ENCODE assay signal across 16 mouse cellular contexts in genomic region chr1:162531584-162531983, GRCm38 (mm10). TPM values are rescaled to one million over a fixed set of nuclear protein-coding genes. Genes with fewer than 3 reads are reported as not detected.
DNase-seq lines count a peak whose midpoint lies in the region; ATAC-seq and TF ChIP-seq lines count a peak whose summit lies in the region.
"Had no signal": no experiment of that assay in that cellular context is flagged by ENCODE, and none has a peak within 500 bp of the region (broad histone marks: within the 10 kb centered on the region; RNA-seq: fewer than 3 reads in every experiment).

No protein-coding gene starts in this region.

- 83% methylated on average over 4 of the region's 4 CpGs for WGBS in kidney, adult 2 months
- 71% methylated on average over 4 of the region's 4 CpGs for WGBS in kidney, embryonic 14.5 days
- 85% methylated on average over 4 of the region's 4 CpGs for WGBS in thymus, adult 2 months

- H3K4me1 ChIP-seq in kidney, adult 2 months (ENCODE audit: control insufficient read depth, insufficient read depth, low read length), result no peaks in the 10 kb centered on the region
- no peaks in the 10 kb centered on the region for H3K4me1 ChIP-seq in kidney, embryonic 14.5 days (ENCODE audit: control insufficient read depth, insufficient read depth, low read length)
- H3K4me1 ChIP-seq in thymus, adult 2 months (replicated peaks; ENCODE audit: control insufficient read depth, insufficient read depth, low read length), result no peaks in the 10 kb centered on the region
- H3K4me1 ChIP-seq: embryonic facial prominence, embryonic 12.5 days; forebrain, embryonic 12.5 days; midbrain, embryonic 10.5 days had no signal

- no peak overlapping the region for H3K4me2 ChIP-seq in kidney, embryonic 14.5 days (replicated peaks; ENCODE audit: low read depth, low read length)
- H3K4me2 ChIP-seq: embryonic facial prominence, embryonic 12.5 days; forebrain, embryonic 12.5 days had no signal

- H3K27ac ChIP-seq in kidney, adult 2 months (ENCODE audit: insufficient read depth, low read depth, low read length), result no peak overlapping the region
- no peak overlapping the region for H3K27ac ChIP-seq in kidney, embryonic 14.5 days (ENCODE audit: low read depth, low read length)
- H3K27ac ChIP-seq in thymus, adult 2 months (ENCODE audit: control insufficient read depth, insufficient read depth, low read length), result no peak overlapping the region
- H3K27ac ChIP-seq: embryonic facial prominence, embryonic 12.5 days; forebrain, embryonic 12.5 days; midbrain, embryonic 10.5 days had no signal

- TF ChIP-seq CTCF in kidney, adult 2 months (conservative IDR thresholded peaks at IDR 0.05; ENCODE audit: insufficient read depth, insufficient read length, low read depth, low read length), result peak; percentile 33; the same call in 1 of the 2 replicates
- TF ChIP-seq CTCF in thymus, adult 2 months (IDR thresholded peaks at IDR 0.05; ENCODE audit: borderline replicate concordance, control insufficient read depth, extremely low read depth, insufficient read depth, low read length, poor library complexity), result no peak

- H3K36me3 ChIP-seq in kidney, adult 2 months (ENCODE audit: control insufficient read depth, insufficient read depth, low read length), result peaks cover 3% of the 10 kb centered on the region
- H3K36me3 ChIP-seq in kidney, embryonic 14.5 days (ENCODE audit: control insufficient read depth, insufficient read depth, low read length), result peaks cover 33% of the 10 kb centered on the region
- peaks cover 11% of the 10 kb centered on the region for H3K36me3 ChIP-seq in thymus, adult 2 months (ENCODE audit: control insufficient read depth, insufficient read depth, low read length)

- peak; percentile 20 to 47 for DNase-seq in adrenal gland, adult (ENCODE audit: inconsistent age in 2 of 2, low spot score in 1 of 2)
- no peak for DNase-seq in adrenal gland, adult 18-20 months (ENCODE audit: low spot score in 2 of 2)
- no peak for DNase-seq in kidney, adult 2 months
- DNase-seq in thymus, postnatal 14 days, result peak; percentile 7
- DNase-seq in thymus, adult 2 months, result no peak
- DNase-seq in urinary bladder, adult 2 months (ENCODE audit: low spot score), result no peak
- DNase-seq: cerebellum, postnatal 14 days; gastrocnemius, postnatal 36 days; lung, adult 18-20 months; right cerebral cortex, postnatal 4 days; thymus, postnatal 36 days had no signal

- peaks cover 6% of the 10 kb centered on the region; the same call in 1 of the 2 replicates for H3K9me3 ChIP-seq in kidney, embryonic 14.5 days (ENCODE audit: control insufficient read depth, low read length)
- H3K9me3 ChIP-seq: forebrain, embryonic 12.5 days had no signal

- TF ChIP-seq POLR2A in kidney, adult 2 months (IDR thresholded peaks at IDR 0.05; ENCODE audit: low read depth, low read length), result no peak
- TF ChIP-seq POLR2A in thymus, adult 2 months (IDR thresholded peaks at IDR 0.05; ENCODE audit: control insufficient read depth, extremely low read depth, insufficient read depth, low read length, poor library complexity), result no peak

- no peak for ATAC-seq in kidney, embryonic 14.5 days (ENCODE audit: low FRiP score, low TSS enrichment)
- ATAC-seq in erythroid progenitor cell, adult 5-6 weeks (replicated peaks; ENCODE audit: low FRiP score, poor library complexity, severe bottlenecking), result no peak

- no peaks in the 10 kb centered on the region for H3K27me3 ChIP-seq in kidney, adult 2 months (replicated peaks; ENCODE audit: control insufficient read depth, insufficient read depth, low read length)
- H3K27me3 ChIP-seq in kidney, embryonic 14.5 days (ENCODE audit: control insufficient read depth, insufficient read depth, low read length), result no peaks in the 10 kb centered on the region
- H3K27me3 ChIP-seq in thymus, adult 2 months (ENCODE audit: control insufficient read depth, insufficient read depth, low read length), result no peaks in the 10 kb centered on the region
- H3K27me3 ChIP-seq: embryonic facial prominence, embryonic 12.5 days; forebrain, embryonic 12.5 days had no signal

- no peak overlapping the region for H3K9ac ChIP-seq in kidney, embryonic 14.5 days (ENCODE audit: low read depth, low read length)
- H3K9ac ChIP-seq: embryonic facial prominence, embryonic 12.5 days; forebrain, embryonic 12.5 days had no signal

- no peak overlapping the region for H3K4me3 ChIP-seq in kidney, adult 2 months (ENCODE audit: insufficient read depth, low read depth, low read length)
- no peak overlapping the region for H3K4me3 ChIP-seq in kidney, embryonic 14.5 days (ENCODE audit: low read length)
- H3K4me3 ChIP-seq in thymus, adult 2 months (ENCODE audit: control insufficient read depth, insufficient read depth, low read length), result no peak overlapping the region
- H3K4me3 ChIP-seq: embryonic facial prominence, embryonic 12.5 days; forebrain, embryonic 12.5 days; midbrain, embryonic 10.5 days had no signal

RNA-seq across cellular contexts. Expression of gene Mettl13, which starts 16.8 kb away (rescaled TPM):
- 10 to 100 TPM; 18.5 to 21.4 TPM for total RNA-seq in adrenal gland, adult 18-20 months (2021)
- polyA plus RNA-seq in kidney, adult 2 months (2012; rRNA removed), result 4.9 and 5.7 TPM in 2 replicates
- polyA plus RNA-seq in kidney, embryonic 14.5 days (2014; fragmentation: Nextera tagmentation; extraction: Ambion mirVana), result 9.8 and 19.3 TPM in 2 replicates
- 7.8 and 8.5 TPM in 2 replicates for polyA plus RNA-seq in thymus, adult 2 months (2012; rRNA removed)
- total RNA-seq in erythroid progenitor cell, adult 5-6 weeks (2015; ENCODE audit: low replicate concordance), result 1.4 and 2.5 TPM in 2 replicates
- total RNA-seq in erythroid progenitor cell, adult 5-6 weeks (2017; ENCODE audit: low replicate concordance), result 1.7 and 1.8 TPM in 2 replicates
- polyA plus RNA-seq in urinary bladder, adult 2 months (2012; rRNA removed), result 7.7 and 8.1 TPM in 2 replicates

RNA-seq across cellular contexts. Expression of gene Vamp4, which starts 38.7 kb away (rescaled TPM):
- total RNA-seq in adrenal gland, adult 18-20 months (2021), result 10 to 100 TPM; 38.4 to 40.7 TPM
- 11.4 and 11.6 TPM in 2 replicates for polyA plus RNA-seq in kidney, adult 2 months (2012; rRNA removed)
- polyA plus RNA-seq in kidney, embryonic 14.5 days (2014; fragmentation: Nextera tagmentation; extraction: Ambion mirVana), result 53.6 and 55.5 TPM in 2 replicates
- 20.7 and 21.4 TPM in 2 replicates for polyA plus RNA-seq in thymus, adult 2 months (2012; rRNA removed)
- total RNA-seq in erythroid progenitor cell, adult 5-6 weeks (2015; ENCODE audit: low replicate concordance), result 16.8 and 17.3 TPM in 2 replicates
- 0.15 and 9.0 TPM in 2 replicates for total RNA-seq in erythroid progenitor cell, adult 5-6 weeks (2017; ENCODE audit: low replicate concordance)
- 31.9 and 33.5 TPM in 2 replicates for polyA plus RNA-seq in urinary bladder, adult 2 months (2012; rRNA removed)

RNA-seq across cellular contexts. Expression of gene Dnm3, which starts 53.8 kb away (rescaled TPM):
- 10 to 100 TPM in 1 of 2 experiments, 1 to 10 TPM in 1; 8.6 to 15.4 TPM for total RNA-seq in adrenal gland, adult 18-20 months (2021)
- polyA plus RNA-seq in kidney, adult 2 months (2012; rRNA removed), result 6.5 and 8.2 TPM in 2 replicates
- polyA plus RNA-seq in kidney, embryonic 14.5 days (2014; fragmentation: Nextera tagmentation; extraction: Ambion mirVana), result 5.1 and 6.5 TPM in 2 replicates
- 1.1 TPM in 2 replicates for polyA plus RNA-seq in thymus, adult 2 months (2012; rRNA removed)
- total RNA-seq in erythroid progenitor cell, adult 5-6 weeks (2015; ENCODE audit: low replicate concordance), result not detected in 2 replicates
- not detected in 2 replicates for total RNA-seq in erythroid progenitor cell, adult 5-6 weeks (2017; ENCODE audit: low replicate concordance)
- polyA plus RNA-seq in urinary bladder, adult 2 months (2012; rRNA removed), result 4.2 and 5.2 TPM in 2 replicates

Comparison
In these comparisons a context has a peak if more than half of its experiments do, and no peak if none do; other contexts are left out.
1. DNase-seq: peak in adrenal gland, adult (2 of 2) and thymus, postnatal 14 days (single experiment); none in adrenal gland, adult 18-20 months (0 of 2), kidney, adult 2 months (single experiment), thymus, adult 2 months (single experiment) and urinary bladder, adult 2 months (single experiment).